Mouse (Mus musculus): Measurements from ENCODE around the gene Tut7. TPM values are rescaled to one million over a fixed set of nuclear protein-coding genes. Genes with fewer than 3 reads are reported as not detected.

Gene Tut7
- polyA plus RNA-seq, 1 experiment from 2014 or later: 57.3 TPM

Other genes starting within 250 kb of the Tut7 start
- 7.3 and 9.0 TPM in 2 replicates for gene Agtpbp1, start 237.9 kb downstream of the Tut7 start, polyA plus RNA-seq (2015; fragmentation: Nextera tagmentation; extraction: Ambion mirVana)
- gene Naa35, start 237.9 kb downstream of the Tut7 start, polyA plus RNA-seq (2015; fragmentation: Nextera tagmentation; extraction: Ambion mirVana): 22.1 and 23.0 TPM in 2 replicates
- 36.8 and 38.6 TPM in 2 replicates for gene Golm1, start 147.3 kb downstream of the Tut7 start, polyA plus RNA-seq (2015; fragmentation: Nextera tagmentation; extraction: Ambion mirVana)
- not detected in 2 replicates for gene 4921517D22Rik, start 129.0 kb downstream of the Tut7 start, polyA plus RNA-seq (2015; fragmentation: Nextera tagmentation; extraction: Ambion mirVana)
- 0.12 TPM in 1 of 2 replicates, not detected in the other for gene Spata31d1a, start 112.8 kb downstream of the Tut7 start, polyA plus RNA-seq (2015; fragmentation: Nextera tagmentation; extraction: Ambion mirVana)
- not detected in 2 replicates for gene Spata31d1b, start 110.9 kb downstream of the Tut7 start, polyA plus RNA-seq (2015; fragmentation: Nextera tagmentation; extraction: Ambion mirVana)
- gene Spata31d1d, start 91.4 kb downstream of the Tut7 start, polyA plus RNA-seq (2015; fragmentation: Nextera tagmentation; extraction: Ambion mirVana): 0.02 TPM in 1 of 2 replicates, not detected in the other
- gene 1700014D04Rik, start 76.4 kb downstream of the Tut7 start, polyA plus RNA-seq (2015; fragmentation: Nextera tagmentation; extraction: Ambion mirVana): not detected in 2 replicates
- 224 and 231 TPM in 2 replicates for gene Isca1, start 53.3 kb downstream of the Tut7 start, polyA plus RNA-seq (2015; fragmentation: Nextera tagmentation; extraction: Ambion mirVana)
- gene Gm49354, start 40.9 kb downstream of the Tut7 start, polyA plus RNA-seq (2015; fragmentation: Nextera tagmentation; extraction: Ambion mirVana): not detected in 2 replicates